8 mouse cellular contexts compared by ENCODE assay signal in the genomic region with DNA sequence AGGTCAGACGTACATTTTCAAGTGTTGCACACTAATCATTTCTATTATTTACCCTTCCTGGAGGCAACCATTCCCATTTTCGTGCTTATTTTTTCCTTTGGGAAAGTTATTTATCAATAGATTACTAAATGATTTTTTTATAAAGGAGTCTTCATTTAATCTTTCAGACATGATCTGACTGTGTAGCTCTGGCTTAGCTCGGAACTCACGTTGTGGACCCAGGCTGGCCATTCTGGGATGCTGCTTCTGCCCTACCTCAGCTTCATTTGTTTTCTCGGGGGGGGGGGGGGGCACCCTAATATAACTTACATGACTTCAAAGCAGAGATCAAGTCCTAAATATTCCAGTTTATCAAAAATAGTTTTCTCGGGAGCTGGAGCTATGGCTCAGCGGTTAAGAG. TPM values are rescaled to one million over a fixed set of nuclear protein-coding genes. Genes with fewer than 3 reads are reported as not detected.
DNase-seq lines count a peak whose midpoint lies in the region; ATAC-seq and TF ChIP-seq lines count a peak whose summit lies in the region.

No protein-coding gene starts in this region.

- no peak overlapping the region for H3K9ac ChIP-seq in kidney, postnatal 0 days (ENCODE audit: low read depth, low read length)
- peak overlapping the region; percentile 58; the same call in 1 of the 2 replicates for H3K9ac ChIP-seq in hindbrain, embryonic 13.5 days
- peak overlapping the region; percentile 29; the same call in 1 of the 2 replicates for H3K9ac ChIP-seq in midbrain, embryonic 15.5 days

- TF ChIP-seq CTCF in kidney, postnatal 0 days (IDR thresholded peaks at IDR 0.05; ENCODE audit: low read depth) = no peak; the same call in 1 of the 2 replicates

- peak overlapping the region; percentile 19 for H3K4me3 ChIP-seq in kidney, postnatal 0 days (replicated peaks; ENCODE audit: low read depth, low read length)
- peak overlapping the region; percentile 49 for H3K4me3 ChIP-seq in brown adipose tissue, adult 24 weeks (ENCODE audit: insufficient read depth, low read depth, low read length)
- peak overlapping the region; percentile 94 for H3K4me3 ChIP-seq in hindbrain, embryonic 13.5 days
- H3K4me3 ChIP-seq in midbrain, embryonic 15.5 days = peak overlapping the region; percentile 83

- peaks cover 23% of the 10 kb centered on the region for H3K36me3 ChIP-seq in kidney, postnatal 0 days (ENCODE audit: insufficient read depth, low read length)
- H3K36me3 ChIP-seq in hindbrain, embryonic 13.5 days = peaks cover 31% of the 10 kb centered on the region
- H3K36me3 ChIP-seq in midbrain, embryonic 15.5 days (replicated peaks) = peaks cover 24% of the 10 kb centered on the region; the same call in 1 of the 2 replicates

- H3K9me3 ChIP-seq in kidney, postnatal 0 days (replicated peaks; ENCODE audit: low read length) = no peaks in the 10 kb centered on the region
- H3K9me3 ChIP-seq in hindbrain, embryonic 13.5 days = no peaks in the 10 kb centered on the region
- no peaks in the 10 kb centered on the region for H3K9me3 ChIP-seq in midbrain, embryonic 15.5 days

- peaks cover 4% of the 10 kb centered on the region; the same call in 1 of the 2 replicates for H3K4me1 ChIP-seq in kidney, postnatal 0 days (replicated peaks; ENCODE audit: insufficient read depth, low read length)
- H3K4me1 ChIP-seq in brown adipose tissue, adult 24 weeks (ENCODE audit: control insufficient read depth, insufficient read depth, insufficient read length, low read length) = 0 out of 2 replicates have a peak, but pooled peaks cover 3% of the 10 kb centered on the region
- H3K4me1 ChIP-seq in hindbrain, embryonic 13.5 days (replicated peaks) = peaks cover 16% of the 10 kb centered on the region
- H3K4me1 ChIP-seq in midbrain, embryonic 15.5 days = peaks cover 11% of the 10 kb centered on the region

- 9% methylated on average over 7 of the region's 7 CpGs for WGBS in kidney, postnatal 0 days
- 9% methylated on average over 7 of the region's 7 CpGs for WGBS in hindbrain, embryonic 13.5 days
- WGBS in midbrain, embryonic 15.5 days = 4% methylated on average over 7 of the region's 7 CpGs

- peak overlapping the region; percentile 43 for H3K4me2 ChIP-seq in kidney, postnatal 0 days (ENCODE audit: low read length)
- H3K4me2 ChIP-seq in hindbrain, embryonic 13.5 days = peak overlapping the region; percentile 72
- peak overlapping the region; percentile 84 for H3K4me2 ChIP-seq in midbrain, embryonic 15.5 days

- H3K27me3 ChIP-seq in kidney, postnatal 0 days (ENCODE audit: insufficient read depth, low read length) = no peaks in the 10 kb centered on the region
- no peaks in the 10 kb centered on the region for H3K27me3 ChIP-seq in hindbrain, embryonic 13.5 days
- no peaks in the 10 kb centered on the region for H3K27me3 ChIP-seq in midbrain, embryonic 15.5 days (replicated peaks)

- no peak for DNase-seq in kidney, postnatal 0 days (ENCODE audit: low spot score)
- DNase-seq in kidney, postnatal 25 days = no peak
- DNase-seq in embryo, embryonic 10.5 days (ENCODE audit: low spot score) = no peak
- no peak for DNase-seq in adrenal gland, adult (ENCODE audit: inconsistent age in 2 of 2, low spot score in 1 of 2)
- no peak for DNase-seq in layer of hippocampus, postnatal 10 days (ENCODE audit: low spot score in 2 of 2)

- H3K27ac ChIP-seq in kidney, postnatal 0 days = peak overlapping the region; percentile 32
- no peak overlapping the region for H3K27ac ChIP-seq in brown adipose tissue, adult 24 weeks (replicated peaks; ENCODE audit: low read depth, low read length)
- peak overlapping the region; percentile 86 for H3K27ac ChIP-seq in hindbrain, embryonic 13.5 days
- H3K27ac ChIP-seq in midbrain, embryonic 15.5 days = peak overlapping the region; percentile 83

- ATAC-seq in kidney, postnatal 0 days (replicated peaks; ENCODE audit: low FRiP score, low read depth) = no peak
- ATAC-seq in hindbrain, embryonic 13.5 days (ENCODE audit: low FRiP score) = peak; percentile 62
- ATAC-seq in midbrain, embryonic 15.5 days (replicated peaks) = peak; percentile 71

RNA-seq across cellular contexts. Expression of a gene that starts 0.5 kb away (rescaled TPM):
- polyA plus RNA-seq in kidney, postnatal 0 days (2015; fragmentation: Nextera tagmentation; extraction: Ambion mirVana) = 183 and 198 TPM in 2 replicates
- 141 and 156 TPM in 2 replicates for polyA plus RNA-seq in brown adipose tissue, adult 24 weeks (2012; ENCODE audit: insufficient read depth, insufficient read length, missing spikeins)
- 276 and 284 TPM in 2 replicates for polyA plus RNA-seq in hindbrain, embryonic 13.5 days (2015; fragmentation: Nextera tagmentation; extraction: Ambion mirVana)
- 240 and 244 TPM in 2 replicates for polyA plus RNA-seq in midbrain, embryonic 15.5 days (2015; fragmentation: Nextera tagmentation; extraction: Ambion mirVana)
- total RNA-seq in layer of hippocampus, postnatal 10 days (2021) = 100 to 1,000 TPM; 241 to 255 TPM

RNA-seq across cellular contexts. Expression of a gene that starts 18.9 kb away (rescaled TPM):
- not detected in 2 replicates for polyA plus RNA-seq in kidney, postnatal 0 days (2015; fragmentation: Nextera tagmentation; extraction: Ambion mirVana)
- not detected in 2 replicates for polyA plus RNA-seq in brown adipose tissue, adult 24 weeks (2012; ENCODE audit: insufficient read depth, insufficient read length, missing spikeins)
- polyA plus RNA-seq in hindbrain, embryonic 13.5 days (2015; fragmentation: Nextera tagmentation; extraction: Ambion mirVana) = not detected in 2 replicates
- 0.19 TPM in 1 of 2 replicates, not detected in the other for polyA plus RNA-seq in midbrain, embryonic 15.5 days (2015; fragmentation: Nextera tagmentation; extraction: Ambion mirVana)
- under 1 TPM in 1 of 2 experiments, not detected in 1; 0.34 TPM for total RNA-seq in layer of hippocampus, postnatal 10 days (2021)

Comparison
In these comparisons a context has a peak if more than half of its experiments do, and no peak if none do; other contexts are left out.
1. H3K4me3 ChIP-seq: peak in every context shown above with its lines; median percentile 94 in hindbrain, embryonic 13.5 days; 83 in midbrain, embryonic 15.5 days; 49 in brown adipose tissue, adult 24 weeks; 19 in kidney, postnatal 0 days.